Mouse (Mus musculus): ENCODE results near the gene Zfp263. TPM values are rescaled to one million over a fixed set of nuclear protein-coding genes. Genes with fewer than 3 reads are reported as not detected.

Zfp263 gene
- polyA plus RNA-seq, 3 experiments from 2014 or later, result 72.2 to 148 (median 96.6) TPM

Other genes with a start within 250 kb of the Zfp263 start
- gene Olfr161, start 153.1 kb upstream of the Zfp263 start, polyA plus RNA-seq (2017; shearing (Covaris generic)), result under 1 TPM in 1 of 3 experiments, not detected in 2; 0.13 TPM
- gene Mefv, start 26.0 kb upstream of the Zfp263 start, polyA plus RNA-seq (2017; shearing (Covaris generic)), result not detected
- not detected for gene Olfr15, start 86.8 kb downstream of the Zfp263 start, polyA plus RNA-seq (2017; shearing (Covaris generic))
- under 1 TPM; 0.48 to 0.80 (median 0.52) TPM for gene Zfp174, start 103.2 kb downstream of the Zfp263 start, polyA plus RNA-seq (2017; shearing (Covaris generic))
- 100 to 1,000 TPM; 106 to 119 (median 107) TPM for gene Naa60, start 128.3 kb downstream of the Zfp263 start, polyA plus RNA-seq (2017; shearing (Covaris generic))
- gene Zfp597, start 140.5 kb downstream of the Zfp263 start, polyA plus RNA-seq (2017; shearing (Covaris generic)), result 10 to 100 TPM; 11.4 to 14.1 (median 12.6) TPM
- gene Gm20695, start 140.6 kb downstream of the Zfp263 start, polyA plus RNA-seq (2017; shearing (Covaris generic)), result 1 to 10 TPM; 3.2 to 5.6 (median 3.9) TPM
- gene 1700037C18Rik, start 164.6 kb downstream of the Zfp263 start, polyA plus RNA-seq (2017; shearing (Covaris generic)), result 10 to 100 TPM in 1 of 3 experiments, 1 to 10 TPM in 2; 7.4 to 11.7 (median 9.6) TPM
- 10 to 100 TPM; 24.9 to 44.3 (median 33.9) TPM for gene Cluap1, start 164.7 kb downstream of the Zfp263 start, polyA plus RNA-seq (2017; shearing (Covaris generic))
- gene Nlrc3, start 232.5 kb downstream of the Zfp263 start, polyA plus RNA-seq (2017; shearing (Covaris generic)), result 10 to 100 TPM; 58.8 to 82.4 (median 67.8) TPM